Mouse (Mus musculus) hindbrain, embryonic 12.5 days (tissue): ENCODE results near the gene Papln. TPM values are rescaled to one million over a fixed set of nuclear protein-coding genes. Genes with fewer than 3 reads are reported as not detected.
A peak's percentile ranks its signal among the peaks of the same experiment; 100 is the strongest.

Experiments used
- ATAC-seq: fragments of 200-750 bp; cut with Nextera tagmentation; 2 replicates; pipeline ENCODE4 v1.8.0; 2017; ENCODE audit warnings: moderate TSS enrichment; ENCODE audit not compliant: low FRiP score
- H3K27ac ChIP-seq: fragments of 300-500 bp; sonication (generic); 2 replicates; pipeline ENCODE4 v1.5.1; 2016; ENCODE audit warnings: mild to moderate bottlenecking
- H3K27me3 ChIP-seq: fragments of 300-500 bp; sonication (generic); 2 replicates; pipeline ENCODE4 v1.6.1; 2016; ENCODE audit warnings: mild to moderate bottlenecking
- H3K36me3 ChIP-seq: fragments of 300-500 bp; sonication (generic); 2 replicates; pipeline ENCODE4 v1.6.1; 2016; ENCODE audit warnings: mild to moderate bottlenecking
- H3K4me1 ChIP-seq: fragments of 300-500 bp; sonication (generic); 2 replicates; pipeline ENCODE4 v1.6.1; 2016
- H3K4me2 ChIP-seq: fragments of 300-500 bp; sonication (generic); replicated peaks from 2 replicates; pipeline ENCODE4 v1.6.1; 2016; ENCODE audit warnings: mild to moderate bottlenecking
- H3K4me3 ChIP-seq: fragments of 300-500 bp; sonication (generic); 2 replicates; pipeline ENCODE4 v1.5.1; 2016; ENCODE audit warnings: mild to moderate bottlenecking
- H3K9ac ChIP-seq: fragments of 300-500 bp; sonication (generic); 2 replicates; pipeline ENCODE4 v1.6.1; 2016; ENCODE audit warnings: mild to moderate bottlenecking, moderate library complexity
- H3K9me3 ChIP-seq: fragments of 300-500 bp; sonication (generic); replicated peaks from 2 replicates; pipeline ENCODE4 v1.6.1; 2016; ENCODE audit warnings: mild to moderate bottlenecking
- WGBS: fragments of 180-500 bp; shearing (Covaris S2); methylation state at CpG from one replicate; pipeline ENCODE4 v1.1.7; 2016; 5-methylcytosine and 5-hydroxymethylcytosine counted together
- polyA plus RNA-seq: library from polyadenylated mRNA; unstranded; fragments of >200 nt; fragmentation: Nextera tagmentation; extraction: Ambion mirVana; gene quantifications from 2 replicates; pipeline ENCODE4 v1.2.1, GENCODE M21; 2016

Gene Papln
- polyA plus RNA-seq, 1 experiment from 2014 or later: 0.26 TPM

DNA sequence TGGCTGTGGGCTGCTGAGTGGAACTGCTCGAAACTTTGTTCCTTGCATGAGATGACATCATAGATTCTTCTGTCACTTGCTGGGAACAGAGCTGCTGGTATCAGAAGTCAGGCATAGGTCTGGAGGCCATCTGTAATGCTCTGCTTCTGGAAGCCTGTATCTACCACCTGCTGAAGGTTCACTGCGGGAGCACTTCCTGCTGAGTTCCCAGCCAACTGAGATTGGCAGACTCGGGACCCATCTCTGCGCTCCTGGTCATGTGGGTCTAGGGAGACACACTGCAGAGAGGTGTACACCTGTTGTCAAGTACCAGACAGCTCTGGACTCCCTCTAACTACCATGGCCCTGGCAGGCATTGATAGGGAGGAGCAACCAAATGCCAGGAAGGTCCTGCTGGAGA lies 20.6 kb upstream of the Papln start:
- Histone ChIP-seq H3K9ac (no peak overlapping the region), H3K4me1 (no peaks in the 10 kb centered on the region; the same call in 1 of the 2 replicates), H3K9me3 (no peaks in the 10 kb centered on the region), H3K27ac (no peak overlapping the region), H3K4me2 (no peak overlapping the region), H3K27me3 (no peaks in the 10 kb centered on the region), H3K36me3 (no peaks in the 10 kb centered on the region), H3K4me3 (no peak overlapping the region)
- no peak for ATAC-seq
- 81% methylated on average over 4 of the region's 4 CpGs for WGBS

DNA sequence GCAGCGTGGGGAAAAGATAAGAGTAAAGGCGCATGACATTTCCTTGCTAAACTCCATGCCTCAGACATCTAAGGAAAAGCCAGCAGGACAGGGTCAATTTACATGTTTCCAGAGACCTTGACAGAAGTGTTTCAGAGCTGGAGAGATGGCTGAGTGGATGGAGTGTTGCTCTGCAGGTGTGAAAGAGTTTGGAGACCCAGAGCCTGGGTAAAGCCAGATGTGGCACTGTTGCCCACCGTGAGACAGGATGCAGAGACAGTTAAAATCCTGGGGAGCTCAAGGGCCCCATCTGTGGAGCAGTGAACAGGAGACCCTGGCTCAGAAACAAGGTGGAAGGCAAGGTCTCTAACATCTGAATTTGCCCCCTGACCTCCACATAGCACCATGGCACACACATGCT lies 19.7 kb upstream of the Papln start:
- Histone ChIP-seq H3K4me2 (no peak overlapping the region), H3K9ac (no peak overlapping the region), H3K4me1 (no peaks in the 10 kb centered on the region; the same call in 1 of the 2 replicates), H3K27me3 (no peaks in the 10 kb centered on the region), H3K4me3 (no peak overlapping the region), H3K27ac (no peak overlapping the region), H3K9me3 (no peaks in the 10 kb centered on the region), H3K36me3 (no peaks in the 10 kb centered on the region)
- no peak for ATAC-seq
- 85% methylated on average over 3 of the region's 3 CpGs for WGBS

DNA sequence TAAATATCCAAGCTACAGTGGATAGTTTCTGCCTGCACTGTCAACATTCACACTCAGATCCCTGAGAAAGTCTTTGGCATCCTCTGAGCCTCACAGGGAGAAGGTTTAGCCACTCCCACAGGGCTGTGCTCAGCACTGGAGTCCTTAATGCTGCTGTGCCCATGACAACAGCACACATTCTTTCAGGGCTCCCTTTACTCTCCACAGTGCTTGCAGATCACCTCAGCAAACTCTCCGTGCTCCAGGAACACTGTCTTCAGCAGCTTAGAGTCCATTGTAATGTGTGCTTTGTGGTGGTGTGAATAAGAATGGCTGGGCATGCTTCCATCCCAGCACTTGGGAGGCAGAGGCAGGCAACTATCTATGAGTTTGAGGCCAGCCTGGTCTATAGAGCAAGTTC lies 14.2 kb upstream of the Papln start:
- ATAC-seq: no peak
- Histone ChIP-seq H3K27ac (no peak overlapping the region), H3K4me2 (no peak overlapping the region), H3K36me3 (no peaks in the 10 kb centered on the region), H3K9ac (no peak overlapping the region), H3K9me3 (no peaks in the 10 kb centered on the region), H3K4me3 (no peak overlapping the region), H3K4me1 (no peaks in the 10 kb centered on the region), H3K27me3 (no peaks in the 10 kb centered on the region)
- 48% methylated on average over 1 of the region's 1 CpGs for WGBS

DNA sequence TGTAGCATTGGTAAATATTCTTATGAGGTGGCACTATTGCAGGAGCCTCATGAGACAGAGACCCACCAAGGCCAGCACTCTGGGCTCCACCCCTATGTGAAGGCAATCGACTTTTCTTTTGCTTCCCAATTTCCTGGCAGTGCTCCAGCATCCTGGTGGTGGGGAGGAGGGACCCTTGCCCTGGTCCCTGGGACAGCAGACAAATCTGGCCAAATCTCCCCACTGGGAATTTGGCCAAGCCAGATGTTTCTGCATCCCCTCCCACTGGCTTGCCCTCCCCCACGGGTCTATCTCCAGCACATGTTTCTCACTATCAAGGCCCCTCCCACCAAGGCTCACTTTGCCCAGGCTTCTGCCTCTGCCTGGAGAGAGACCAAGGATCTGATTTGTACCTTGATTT lies 10.9 kb upstream of the Papln start:
- ATAC-seq: no peak
- no peak overlapping the region for H3K9ac ChIP-seq
- H3K27ac ChIP-seq: no peak overlapping the region
- WGBS: 57% methylated on average over 2 of the region's 2 CpGs
- no peaks in the 10 kb centered on the region for H3K36me3 ChIP-seq
- H3K4me2 ChIP-seq: no peak overlapping the region
- H3K27me3 ChIP-seq: no peaks in the 10 kb centered on the region
- no peaks in the 10 kb centered on the region for H3K4me1 ChIP-seq
- no peaks in the 10 kb centered on the region for H3K9me3 ChIP-seq
- H3K4me3 ChIP-seq: no peak overlapping the region

DNA sequence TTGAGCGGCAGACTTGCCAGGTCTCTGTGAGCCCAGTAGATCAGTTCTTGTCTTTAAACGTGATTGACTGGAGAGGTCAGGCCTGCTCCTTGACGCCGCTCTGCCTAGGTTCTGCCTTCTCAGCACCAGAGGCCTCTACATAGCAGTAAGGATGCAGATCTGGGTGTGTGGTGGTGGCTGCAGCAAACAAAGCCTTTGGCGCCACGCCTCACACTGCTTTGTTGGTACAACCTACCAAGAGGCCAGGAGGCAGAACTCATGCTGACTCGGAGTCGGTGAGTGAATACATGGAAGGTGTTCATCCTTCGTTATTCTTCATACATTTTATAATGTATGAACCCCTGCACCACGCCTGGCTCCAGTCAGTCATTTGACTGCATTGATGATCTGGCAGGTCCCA lies 4.7 kb upstream of the Papln start:
- no peaks in the 10 kb centered on the region for H3K36me3 ChIP-seq
- H3K27me3 ChIP-seq: peaks cover 10% of the 10 kb centered on the region
- no peak for ATAC-seq
- H3K4me3 ChIP-seq: no peak overlapping the region
- H3K27ac ChIP-seq: no peak overlapping the region
- no peaks in the 10 kb centered on the region for H3K9me3 ChIP-seq
- no peak overlapping the region for H3K4me2 ChIP-seq
- no peak overlapping the region for H3K9ac ChIP-seq
- H3K4me1 ChIP-seq: peaks cover 13% of the 10 kb centered on the region
- 76% methylated on average over 10 of the region's 10 CpGs for WGBS

DNA sequence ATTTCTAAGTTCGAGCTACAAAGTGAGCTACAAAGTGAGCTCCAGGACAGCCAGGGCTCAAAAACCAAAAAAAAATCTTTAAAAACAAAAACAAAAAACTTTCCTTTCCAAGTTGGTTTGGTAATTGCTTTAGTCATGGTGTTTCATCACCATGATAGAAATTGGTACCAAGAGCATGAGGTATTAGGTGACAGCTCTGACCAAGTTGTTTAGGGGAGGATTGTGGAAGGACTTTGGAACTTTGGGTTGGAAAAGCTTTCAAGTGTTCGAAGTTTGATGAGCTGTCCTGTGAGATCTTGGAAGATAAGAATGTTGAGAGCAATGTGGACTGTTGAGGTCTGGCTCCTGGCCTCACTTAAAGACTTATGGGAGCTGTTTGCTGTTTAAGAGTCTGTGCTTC lies 3.2 kb upstream of the Papln start:
- peaks cover 21% of the 10 kb centered on the region for H3K4me1 ChIP-seq
- no peaks in the 10 kb centered on the region for H3K9me3 ChIP-seq
- ATAC-seq: no peak
- no peaks in the 10 kb centered on the region for H3K36me3 ChIP-seq
- 90% methylated on average over 2 of the region's 2 CpGs for WGBS
- no peak overlapping the region for H3K27ac ChIP-seq
- no peak overlapping the region for H3K9ac ChIP-seq
- peaks cover 13% of the 10 kb centered on the region for H3K27me3 ChIP-seq
- H3K4me3 ChIP-seq: no peak overlapping the region
- H3K4me2 ChIP-seq: no peak overlapping the region

DNA sequence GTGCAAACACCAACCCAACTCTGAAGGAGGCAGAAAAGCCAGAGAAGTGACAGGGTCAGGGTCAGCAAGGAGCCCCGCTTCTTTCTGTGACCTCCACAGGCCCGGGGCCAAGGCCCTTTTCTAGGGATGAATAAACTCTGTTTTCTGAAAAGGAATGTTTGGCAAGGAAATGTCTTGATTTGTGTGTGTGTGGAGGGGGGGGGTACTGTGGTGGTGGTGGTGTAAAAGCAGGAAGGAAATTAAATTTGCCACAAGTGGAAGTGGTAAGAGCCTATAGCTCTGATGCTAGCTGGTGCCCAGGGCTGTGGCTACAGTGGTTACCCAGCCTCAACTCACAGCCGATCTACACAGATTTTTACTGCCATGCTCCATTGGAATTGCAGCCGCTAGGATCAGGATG lies 728 bp upstream of the Papln start:
- peaks cover 21% of the 10 kb centered on the region for H3K4me1 ChIP-seq
- peaks cover 13% of the 10 kb centered on the region for H3K27me3 ChIP-seq
- H3K4me3 ChIP-seq: no peak overlapping the region
- H3K9ac ChIP-seq: no peak overlapping the region
- no peak for ATAC-seq
- no peak overlapping the region for H3K4me2 ChIP-seq
- no peaks in the 10 kb centered on the region for H3K9me3 ChIP-seq
- H3K27ac ChIP-seq: no peak overlapping the region
- 23% methylated on average over 4 of the region's 4 CpGs for WGBS
- H3K36me3 ChIP-seq: no peaks in the 10 kb centered on the region

DNA sequence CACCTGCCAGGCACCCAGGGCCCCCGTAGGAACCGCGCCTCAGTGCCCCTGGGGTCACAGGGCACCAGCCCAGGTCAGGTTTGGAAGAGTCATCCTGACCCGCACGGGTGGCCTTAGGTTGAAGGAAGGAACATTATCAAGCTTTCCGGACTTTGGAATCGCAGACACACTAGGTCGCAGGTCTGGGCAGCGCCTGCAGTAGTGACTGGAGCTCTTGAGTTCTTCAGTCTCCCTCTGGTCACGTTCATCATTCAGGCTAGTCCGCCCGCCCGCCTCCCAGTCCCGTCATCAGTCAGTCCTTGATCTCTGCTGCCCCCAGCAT lies 571 bp downstream of the Papln start:
- Histone ChIP-seq H3K27ac (no peak overlapping the region), H3K4me2 (peak overlapping the region; percentile 56), H3K4me1 (peaks cover 21% of the 10 kb centered on the region), H3K36me3 (no peaks in the 10 kb centered on the region), H3K4me3 (peak overlapping the region; percentile 25), H3K9ac (peak overlapping the region; percentile 3; the same call in 1 of the 2 replicates), H3K9me3 (no peaks in the 10 kb centered on the region), H3K27me3 (peaks cover 13% of the 10 kb centered on the region)
- 6% methylated on average over 14 of the region's 14 CpGs for WGBS
- ATAC-seq: no peak

DNA sequence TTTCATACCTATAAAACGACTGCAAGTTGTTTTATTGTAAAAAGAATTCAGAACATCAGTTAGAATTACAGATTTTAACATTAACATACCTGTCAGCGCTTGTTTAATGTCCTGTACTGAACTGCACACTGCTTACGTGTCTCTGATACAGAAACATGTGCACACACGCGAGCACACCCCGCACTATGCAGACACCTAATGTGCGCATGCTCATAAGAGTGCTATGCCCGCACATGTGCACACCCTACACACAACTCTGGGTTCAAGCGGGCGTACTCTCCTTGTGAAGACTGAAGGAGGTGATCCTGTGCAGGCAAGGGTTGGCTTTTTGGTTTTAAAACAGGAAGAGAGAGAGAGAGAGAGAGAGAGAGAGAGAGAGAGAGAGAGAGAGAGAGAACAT lies 1.1 kb downstream of the Papln start:
- no peaks in the 10 kb centered on the region for H3K9me3 ChIP-seq
- H3K27me3 ChIP-seq: peaks cover 14% of the 10 kb centered on the region
- H3K4me1 ChIP-seq: peaks cover 21% of the 10 kb centered on the region
- H3K4me3 ChIP-seq: no peak overlapping the region
- H3K36me3 ChIP-seq: no peaks in the 10 kb centered on the region
- no peak overlapping the region for H3K4me2 ChIP-seq
- H3K9ac ChIP-seq: no peak overlapping the region
- WGBS: 80% methylated on average over 10 of the region's 10 CpGs
- no peak overlapping the region for H3K27ac ChIP-seq
- ATAC-seq: no peak

DNA sequence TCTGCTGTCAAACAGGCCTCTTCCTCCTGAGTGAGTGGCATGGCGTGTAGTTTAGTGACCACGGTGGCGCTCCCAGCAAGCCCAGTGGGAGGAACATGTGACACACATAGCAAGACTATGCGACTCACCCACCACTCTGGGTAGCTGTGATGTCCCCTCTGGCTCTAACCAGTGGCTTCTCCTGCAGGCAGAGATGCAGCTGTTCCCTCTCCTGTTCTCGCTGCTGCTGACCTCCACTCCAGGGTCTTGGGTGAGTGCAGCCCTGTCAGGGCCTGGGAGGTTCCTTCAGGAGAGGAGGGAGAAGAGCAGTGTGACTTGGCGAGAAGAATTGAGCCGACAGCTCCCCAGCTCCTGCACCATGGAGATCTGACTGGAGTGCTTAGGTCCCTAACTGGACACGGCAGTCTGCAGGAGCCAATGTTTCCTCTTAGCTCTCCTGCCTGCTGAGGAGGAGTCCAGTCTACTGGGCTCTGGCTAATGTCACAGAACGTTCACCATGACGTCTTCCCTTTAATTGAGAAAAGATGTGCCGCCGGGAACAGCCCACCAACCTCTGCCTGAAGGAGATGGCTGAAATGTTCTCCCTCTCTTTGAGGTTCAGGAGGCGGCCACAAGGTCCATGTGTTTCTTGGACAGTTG lies 2.6 kb downstream of the Papln start:
- peaks cover 12% of the 10 kb centered on the region for H3K27me3 ChIP-seq
- H3K4me2 ChIP-seq: no peak overlapping the region
- H3K9me3 ChIP-seq: no peaks in the 10 kb centered on the region
- no peaks in the 10 kb centered on the region for H3K36me3 ChIP-seq
- no peak overlapping the region for H3K9ac ChIP-seq
- H3K27ac ChIP-seq: no peak overlapping the region
- 73% methylated on average over 13 of the region's 13 CpGs for WGBS
- H3K4me3 ChIP-seq: no peak overlapping the region
- ATAC-seq: no peak
- peaks cover 34% of the 10 kb centered on the region for H3K4me1 ChIP-seq

DNA sequence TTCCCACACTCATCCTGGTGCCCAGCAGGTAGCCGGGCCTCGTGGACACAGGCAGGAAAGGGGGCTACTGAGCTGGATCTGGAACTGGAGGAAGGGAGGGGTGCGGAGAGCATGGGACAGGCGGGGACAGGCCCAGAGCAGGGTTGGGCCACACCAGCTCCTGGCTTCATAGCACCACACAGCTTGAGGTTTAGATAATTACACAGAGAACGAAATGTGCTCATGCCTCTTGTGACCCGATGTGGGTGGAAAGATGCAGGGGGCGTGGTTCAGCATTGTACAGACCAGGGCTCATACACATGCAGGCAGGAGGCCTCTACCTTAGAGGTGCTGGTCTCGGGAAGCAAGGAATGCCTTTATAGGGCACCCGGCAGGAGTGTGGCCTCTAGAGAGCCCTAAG lies 4.4 kb downstream of the Papln start:
- H3K9ac ChIP-seq: no peak overlapping the region
- WGBS: 61% methylated on average over 9 of the region's 9 CpGs
- no peaks in the 10 kb centered on the region for H3K9me3 ChIP-seq
- peaks cover 31% of the 10 kb centered on the region for H3K4me1 ChIP-seq
- H3K4me3 ChIP-seq: no peak overlapping the region
- no peak overlapping the region for H3K27ac ChIP-seq
- no peak for ATAC-seq
- H3K36me3 ChIP-seq: no peaks in the 10 kb centered on the region
- H3K27me3 ChIP-seq: peaks cover 15% of the 10 kb centered on the region
- H3K4me2 ChIP-seq: no peak overlapping the region

DNA sequence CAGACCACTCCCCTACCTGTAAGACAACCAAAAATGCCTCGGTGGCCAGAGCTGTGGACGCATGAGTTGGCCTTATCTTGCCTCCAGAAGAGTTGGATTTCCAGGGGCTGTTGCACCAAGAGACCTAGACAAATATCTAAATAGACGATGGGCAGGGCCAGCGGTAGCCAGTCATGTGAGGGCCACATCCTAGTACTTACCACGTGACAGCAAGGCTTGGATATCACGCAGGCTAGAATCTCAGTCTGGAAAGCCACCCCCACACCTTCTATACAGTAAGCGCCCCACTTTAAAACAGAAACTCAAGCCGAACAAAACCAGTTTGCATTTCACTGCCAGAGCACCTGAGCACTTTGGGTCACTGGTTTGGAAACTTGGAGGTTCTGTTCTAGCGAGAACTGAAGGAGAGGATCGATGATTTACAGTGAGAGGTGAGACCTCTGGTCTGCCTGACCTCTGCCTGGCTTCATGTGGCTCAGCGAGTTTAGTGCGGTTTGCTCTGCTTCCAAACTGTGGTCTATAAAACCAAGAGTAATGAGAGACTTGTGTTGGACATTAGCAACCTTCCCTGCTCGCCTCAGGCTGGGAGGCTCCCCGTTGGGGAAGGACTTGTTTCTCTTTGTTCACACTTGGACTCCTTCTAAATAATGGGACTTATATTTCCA lies 4.9 kb downstream of the Papln start:
- Histone ChIP-seq H3K9ac (no peak overlapping the region), H3K27ac (no peak overlapping the region), H3K9me3 (no peaks in the 10 kb centered on the region), H3K4me2 (no peak overlapping the region), H3K4me3 (no peak overlapping the region), H3K27me3 (peaks cover 13% of the 10 kb centered on the region), H3K36me3 (no peaks in the 10 kb centered on the region), H3K4me1 (peaks cover 25% of the 10 kb centered on the region)
- 81% methylated on average over 14 of the region's 14 CpGs for WGBS
- ATAC-seq: no peak
